Mouse (Mus musculus) gastrocnemius, postnatal 14 days (tissue): ENCODE data around the gene Mospd3. TPM values are rescaled to one million over a fixed set of nuclear protein-coding genes. Genes with fewer than 3 reads are reported as not detected.

ENCODE experiments used
- DNase-seq: peaks from one replicate; pipeline ENCODE4 v3.0.0; 2021; ENCODE audit warnings: mixed read lengths
- intact Hi-C: fragments of 180-260 bp; cut with DNase I; formaldehyde crosslinking; loops from one replicate; pipeline ENCODE4 v1.15.1; 2025; ENCODE audit warnings: low total_unique reads
- total RNA-seq, 2 experiments: library from RNA; stranded (reverse); gene quantifications; 2 replicates each; pipeline ENCODE4 v1.2.3; 2021

The Mospd3 gene
- total RNA-seq, 2 experiments from 2014 or later = 15.3 to 18.1 TPM

DNA sequence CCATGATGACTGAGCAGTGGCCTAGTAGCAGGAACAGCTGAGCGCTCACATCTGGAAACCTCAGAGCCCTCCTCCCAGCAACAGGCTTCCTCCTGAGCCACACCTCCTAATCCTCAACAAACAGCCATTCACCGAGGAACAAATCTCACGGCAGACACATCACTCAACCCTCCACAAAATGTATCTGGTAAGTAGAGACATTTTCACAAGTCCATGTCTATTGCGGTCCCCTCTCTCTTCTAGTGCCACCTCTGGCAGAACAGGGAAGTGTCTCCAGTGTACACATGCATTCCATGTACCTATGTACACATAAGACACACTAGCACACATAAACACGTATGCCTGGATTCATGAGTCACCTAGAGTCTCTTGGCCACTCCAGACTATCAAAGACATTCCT is 49.7 kb downstream of the Mospd3 start:
- intact Hi-C loops = no loop called here
- no peak for DNase-seq

GRCm38 (mm10) chr5:137549840-137550239 is 51.0 kb downstream of the Mospd3 start:
- no peak for DNase-seq
- intact Hi-C loops = no loop called here

Other genes starting within 250 kb of the Mospd3 start
- under 1 TPM; 0.02 TPM for gene Zan, start 124.0 kb downstream of the Mospd3 start, total RNA-seq
- 10 to 100 TPM; 15.9 to 16.1 TPM for gene Pop7, start 98.5 kb downstream of the Mospd3 start, total RNA-seq
- gene Gigyf1, start 82.5 kb downstream of the Mospd3 start, total RNA-seq = 10 to 100 TPM; 13.4 to 18.5 TPM
- not detected for gene Epo, start 67.8 kb downstream of the Mospd3 start, total RNA-seq
- gene Gnb2, start 67.5 kb downstream of the Mospd3 start, total RNA-seq = 100 to 1,000 TPM; 194 to 231 TPM
- gene Actl6b, start 47.5 kb downstream of the Mospd3 start, total RNA-seq = not detected
- gene Tfr2, start 31.2 kb downstream of the Mospd3 start, total RNA-seq = under 1 TPM in 1 of 2 experiments, not detected in 1; 0.06 TPM
- 100 to 1,000 TPM; 190 to 251 TPM for gene Pcolce, start 12.7 kb upstream of the Mospd3 start, total RNA-seq
- gene Fbxo24, start 27.9 kb upstream of the Mospd3 start, total RNA-seq = under 1 TPM in 1 of 2 experiments, not detected in 1; 0.27 TPM
- gene Lrch4, start 28.1 kb upstream of the Mospd3 start, total RNA-seq = 10 to 100 TPM; 14.8 to 15.3 TPM
- 1 to 10 TPM; 3.0 to 3.6 TPM for gene Gm20605, start 28.1 kb upstream of the Mospd3 start, total RNA-seq
- gene Sap25, start 40.3 kb upstream of the Mospd3 start, total RNA-seq = 1 to 10 TPM; 1.8 to 2.0 TPM
- gene Irs3, start 44.7 kb upstream of the Mospd3 start, total RNA-seq = under 1 TPM; 0.33 to 0.47 TPM
- 1 to 10 TPM; 4.9 to 5.8 TPM for gene Agfg2, start 83.7 kb upstream of the Mospd3 start, total RNA-seq
- under 1 TPM; 0.39 to 0.42 TPM for gene Nyap1, start 140.5 kb upstream of the Mospd3 start, total RNA-seq
- 100 to 1,000 TPM; 118 to 156 TPM for gene Tsc22d4, start 144.7 kb upstream of the Mospd3 start, total RNA-seq
- 1 to 10 TPM; 6.8 to 7.2 TPM for gene Ppp1r35, start 177.8 kb upstream of the Mospd3 start, total RNA-seq
- 10 to 100 TPM; 20.7 to 21.1 TPM for gene Mepce, start 186.6 kb upstream of the Mospd3 start, total RNA-seq
- 1 to 10 TPM in 1 of 2 experiments, under 1 TPM in 1; 0.84 to 1.7 TPM for gene Zcwpw1, start 186.7 kb upstream of the Mospd3 start, total RNA-seq
- under 1 TPM; 0.27 to 0.33 TPM for gene Pilra, start 235.2 kb upstream of the Mospd3 start, total RNA-seq